Mouse (Mus musculus) right cerebral cortex, postnatal 36 days (tissue): ENCODE results near the gene Gdap1l1.

Source experiments
- DNase-seq, 2 experiments: peaks; one replicate each; pipeline ENCODE4 v3.0.0; 2022; ENCODE audit warnings: low spot score in 2 of 2, mixed read lengths in 1 of 2

Gene Gdap1l1

GRCm38 (mm10) chr2:163463251-163463769, 25.0 kb downstream of the Gdap1l1 start:
- no peak for DNase-seq

- no peak for DNase-seq
Observed at GRCm38 (mm10) chr2:163463998-163464397, 25.7 kb downstream of the Gdap1l1 start.

GRCm38 (mm10) chr2:163464562-163464961, 26.3 kb downstream of the Gdap1l1 start:
- DNase-seq = no peak

GRCm38 (mm10) chr2:163466771-163467170, 28.5 kb downstream of the Gdap1l1 start:
- DNase-seq = no peak

DNA sequence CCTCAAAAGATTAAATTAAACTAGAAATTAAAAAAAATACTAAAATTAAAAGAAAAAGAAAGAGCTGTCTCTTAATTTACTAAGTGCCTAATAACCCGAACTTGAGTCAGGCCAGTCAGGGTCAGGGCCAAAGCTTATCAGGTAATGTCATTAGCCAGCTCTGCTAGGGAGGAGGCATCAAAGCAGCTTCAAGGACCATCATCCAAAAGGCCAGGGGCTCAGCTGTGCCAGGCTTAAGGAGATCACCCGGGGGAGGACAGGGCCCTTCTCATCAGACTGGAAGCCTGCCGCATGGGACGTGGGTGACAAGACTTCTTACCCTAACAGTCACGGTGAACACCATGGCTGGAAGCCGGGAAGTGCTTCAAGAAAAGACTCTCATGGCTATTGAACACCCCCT, 29.3 kb downstream of the Gdap1l1 start:
- no peak for DNase-seq

DNA sequence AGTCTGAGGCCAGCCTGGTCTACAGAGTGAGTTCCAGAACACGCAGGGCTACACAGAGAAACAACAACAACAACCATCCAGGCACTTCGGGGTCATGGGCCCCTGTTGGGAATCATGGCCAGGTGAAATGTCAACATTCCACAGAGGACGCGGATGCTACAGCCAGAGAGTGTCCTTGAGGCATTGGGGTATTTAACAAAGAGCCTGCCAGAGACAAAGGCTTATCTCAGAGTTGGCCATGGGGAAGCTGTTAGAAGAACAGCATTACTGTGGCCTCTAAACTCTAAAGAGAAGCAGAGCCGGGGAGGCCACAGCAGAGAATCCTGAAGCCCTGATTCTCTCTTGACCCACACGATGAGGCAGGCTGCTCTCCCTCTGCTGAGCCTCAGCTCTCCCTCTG, 30.6 kb downstream of the Gdap1l1 start:
- no peak for DNase-seq

DNA sequence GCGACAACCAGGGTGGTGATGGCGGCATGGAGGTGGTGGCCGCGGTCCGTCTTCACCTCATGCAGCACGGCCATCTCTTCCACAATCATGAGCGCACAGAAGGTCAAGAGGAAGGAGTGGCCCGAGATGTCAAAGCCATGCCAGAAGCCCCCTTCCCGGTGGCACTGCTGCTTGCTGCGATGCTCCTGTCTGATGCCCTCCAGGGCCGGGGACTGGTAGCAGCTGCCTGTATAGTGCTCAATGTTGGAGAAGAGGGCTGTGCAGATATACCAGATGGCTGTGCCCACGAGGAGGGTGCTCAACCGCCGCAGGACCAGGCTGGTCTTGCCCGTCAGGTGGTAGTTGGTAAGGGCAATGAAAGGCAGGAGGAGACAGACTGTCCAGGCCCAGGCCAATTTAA, 31.4 kb downstream of the Gdap1l1 start:
- no peak for DNase-seq

GRCm38 (mm10) chr2:163471136-163471535, 32.9 kb downstream of the Gdap1l1 start:
- no peak for DNase-seq

GRCm38 (mm10) chr2:163471710-163472465, 33.6 kb downstream of the Gdap1l1 start:
- no peak for DNase-seq

DNA sequence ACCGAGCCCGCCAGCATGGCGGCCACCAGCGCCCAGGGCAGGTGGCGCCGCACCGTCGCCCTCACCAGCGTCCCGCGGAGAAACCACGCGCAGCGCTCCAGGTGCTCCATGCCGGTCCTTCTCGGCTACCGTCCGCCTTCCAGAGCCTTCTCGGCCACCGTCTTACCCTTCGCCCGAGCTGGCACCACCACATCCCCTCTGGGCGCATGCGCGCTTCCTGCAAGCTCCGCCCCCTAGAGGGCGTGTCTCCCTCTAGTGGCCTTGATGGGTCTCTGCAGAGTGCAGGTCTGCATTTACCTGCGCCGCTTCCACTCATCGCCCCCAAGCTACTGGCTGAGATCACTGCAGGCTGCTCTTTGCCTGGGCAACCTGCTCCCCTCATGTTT, 34.2 kb downstream of the Gdap1l1 start, which contains the start of gene Fitm2:
Gene Fitm2, minus strand, starts transcription at position 164 of the 386 bp plus-strand sequence.
- peak; percentile 94 to 96 for DNase-seq

DNA sequence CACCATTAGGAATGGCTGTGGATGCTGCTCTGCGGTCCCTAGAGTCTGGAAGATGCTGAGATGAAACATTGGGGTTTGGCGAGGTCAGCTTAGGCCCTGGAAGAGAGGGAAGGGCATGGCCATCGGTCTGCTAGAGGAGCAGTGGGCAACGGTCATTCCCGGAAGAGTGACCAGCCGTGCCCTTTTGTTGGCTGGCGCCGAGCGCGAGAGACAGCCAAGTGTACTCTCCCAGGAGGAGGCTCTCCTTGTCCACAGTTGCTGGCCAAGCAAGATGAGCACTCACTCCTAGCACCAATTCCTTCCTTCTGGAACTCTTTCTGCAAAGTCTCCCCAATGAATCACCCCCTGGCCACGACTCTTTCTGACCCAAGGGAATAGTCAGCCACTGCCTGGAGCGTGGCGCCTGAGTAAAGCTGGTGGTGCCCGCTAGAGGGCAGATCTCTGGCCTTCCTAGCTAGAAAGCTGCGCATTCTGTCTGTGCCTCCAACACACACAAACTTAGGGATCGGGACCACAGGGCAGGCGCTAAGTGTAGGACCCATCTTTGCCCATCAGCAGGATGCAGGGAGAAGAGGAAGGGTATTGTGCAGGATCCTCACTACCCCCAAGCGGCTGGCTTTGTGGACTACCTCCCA, 42.0 kb downstream of the Gdap1l1 start:
- DNase-seq = no peak

DNA sequence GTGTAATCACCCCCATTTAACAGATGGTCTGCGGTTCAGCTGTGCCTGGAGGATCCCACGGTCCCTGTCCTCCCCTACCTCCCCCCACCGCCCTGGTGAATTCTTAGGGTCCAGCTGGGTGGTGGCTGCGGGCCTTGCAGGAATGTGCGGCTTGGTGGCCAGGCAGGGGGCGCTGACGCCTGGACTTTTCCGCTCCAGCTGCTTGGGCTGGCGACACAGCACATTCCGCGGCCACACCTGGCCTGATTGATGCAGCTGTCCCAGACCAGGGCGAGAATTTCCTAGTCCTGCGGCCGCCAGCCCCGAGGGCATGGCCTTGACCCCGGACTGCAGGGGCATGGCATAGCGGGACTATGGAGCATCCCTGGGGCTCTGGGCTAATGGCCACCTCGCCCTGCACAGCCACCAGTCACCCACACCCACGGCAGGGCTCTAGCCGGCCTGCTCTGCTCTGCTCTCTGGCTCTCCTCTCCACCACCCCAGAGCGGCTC, 43.3 kb downstream of the Gdap1l1 start:
- no peak for DNase-seq

- no peak for DNase-seq
Observed at GRCm38 (mm10) chr2:163487360-163487759, 49.1 kb downstream of the Gdap1l1 start.

DNA sequence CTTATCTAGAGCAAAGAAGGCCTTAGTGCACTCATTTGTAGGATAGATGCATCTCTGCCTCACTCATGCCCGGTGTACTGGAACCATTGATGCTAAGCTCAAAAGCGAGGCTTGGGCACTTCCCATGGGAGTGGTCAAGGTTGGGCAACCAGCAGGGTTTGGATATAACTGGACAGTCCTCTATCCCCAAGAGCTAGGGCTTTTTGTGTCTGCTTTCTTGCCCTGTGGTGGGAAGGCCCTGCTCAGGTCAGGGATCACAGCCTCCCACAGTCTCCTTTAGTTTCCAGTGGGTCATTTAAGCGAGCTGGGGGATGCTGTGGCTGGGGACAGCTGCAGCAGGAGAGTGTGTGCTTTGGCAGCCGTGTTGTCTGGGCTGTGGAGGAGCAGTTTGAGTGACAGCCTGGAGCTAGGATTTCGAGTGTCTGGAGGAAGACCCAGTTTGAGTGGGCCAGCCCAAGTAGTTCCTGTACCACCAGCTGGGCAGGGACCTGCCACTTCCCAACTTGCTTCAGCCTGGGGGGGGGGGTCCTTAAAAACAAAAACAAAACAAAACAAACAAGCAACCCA, 51.5 kb downstream of the Gdap1l1 start:
- DNase-seq = no peak

DNA sequence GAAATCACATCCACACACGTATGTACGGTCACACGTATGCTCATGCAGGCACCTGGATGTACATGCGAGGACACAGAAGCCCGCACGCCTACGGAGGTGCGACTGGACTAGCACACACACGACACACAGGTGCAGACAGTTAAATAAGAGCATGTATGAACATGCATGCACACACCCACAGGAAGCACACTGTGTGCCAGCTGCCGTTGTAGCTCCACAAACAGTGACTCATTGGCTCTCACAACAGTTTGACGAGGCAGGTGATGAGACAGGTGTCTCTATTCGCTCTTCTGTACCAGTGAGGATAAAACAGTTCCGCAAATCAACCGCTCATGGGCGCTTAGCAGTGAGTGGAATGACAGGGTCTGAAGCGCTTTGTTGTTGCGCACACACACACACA, 52.4 kb downstream of the Gdap1l1 start:
- no peak for DNase-seq

- no peak for DNase-seq
Observed at GRCm38 (mm10) chr2:163491351-163491750, 53.1 kb downstream of the Gdap1l1 start.

DNA sequence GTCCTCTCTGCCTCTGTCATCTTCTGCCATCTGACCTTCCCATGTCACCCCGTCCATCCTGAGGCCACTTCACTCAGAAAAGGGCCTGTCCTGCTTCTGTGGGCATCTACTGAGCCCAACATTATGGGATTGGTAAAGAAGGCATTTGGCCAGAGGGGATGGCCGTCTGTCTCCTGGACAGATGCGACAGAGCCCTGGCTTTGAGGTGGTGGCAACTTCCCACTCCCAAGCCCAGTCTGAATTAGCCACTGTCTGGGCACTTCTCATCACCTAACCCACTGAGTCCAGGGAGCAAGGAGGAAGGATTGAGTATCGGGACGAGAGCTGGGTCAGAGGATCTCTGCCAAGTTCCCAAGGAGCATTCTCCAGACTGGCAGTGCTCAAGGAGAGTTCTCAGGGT, 53.7 kb downstream of the Gdap1l1 start, which contains the start of gene R3hdml:
Gene R3hdml, plus strand, starts transcription at position 301 of the 400 bp plus-strand sequence.
- no peak for DNase-seq

- no peak for DNase-seq
Observed at GRCm38 (mm10) chr2:163493031-163493430, 54.8 kb downstream of the Gdap1l1 start.

- DNase-seq = no peak
Observed at GRCm38 (mm10) chr2:163493976-163494375, 55.7 kb downstream of the Gdap1l1 start.

DNA sequence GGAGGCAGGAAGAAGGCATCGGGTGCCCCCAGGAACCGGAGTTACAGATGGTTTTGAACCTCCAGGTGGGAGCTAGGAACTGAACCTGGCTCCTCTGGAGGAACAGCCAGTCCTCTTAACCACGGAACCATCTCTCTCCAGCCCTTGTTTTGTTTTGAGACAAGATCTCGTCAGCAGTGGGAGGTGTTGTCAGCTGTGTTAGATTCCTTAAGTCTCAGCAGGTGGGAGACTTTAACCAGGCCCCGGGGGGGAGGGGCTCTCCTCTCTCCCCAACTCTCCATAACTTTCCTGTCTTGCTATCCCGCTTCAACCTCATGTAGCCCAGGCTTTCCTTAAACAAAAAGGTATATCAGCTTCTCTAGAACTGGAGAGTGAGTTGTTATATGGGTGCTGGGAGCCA, 56.2 kb downstream of the Gdap1l1 start:
- no peak for DNase-seq

DNA sequence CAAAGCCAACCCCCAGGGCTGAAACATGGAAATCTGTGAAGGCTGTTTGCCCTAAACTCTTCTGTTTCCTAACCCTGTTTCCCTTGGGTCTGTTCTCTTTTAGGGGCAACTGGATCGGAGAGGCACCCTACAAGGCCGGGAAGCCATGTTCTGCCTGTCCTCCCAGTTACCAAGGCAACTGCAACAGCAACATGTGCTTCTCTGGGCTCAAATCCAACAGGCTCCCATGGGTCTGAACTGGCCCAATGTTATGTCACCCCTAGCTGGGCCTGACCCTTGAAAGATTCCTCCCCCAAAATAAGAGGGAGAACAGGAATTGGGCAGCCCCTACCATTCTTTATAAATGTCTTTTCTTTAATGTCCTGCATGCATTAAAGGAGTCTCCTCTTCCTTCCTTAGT, 63.9 kb downstream of the Gdap1l1 start:
- no peak for DNase-seq

DNA sequence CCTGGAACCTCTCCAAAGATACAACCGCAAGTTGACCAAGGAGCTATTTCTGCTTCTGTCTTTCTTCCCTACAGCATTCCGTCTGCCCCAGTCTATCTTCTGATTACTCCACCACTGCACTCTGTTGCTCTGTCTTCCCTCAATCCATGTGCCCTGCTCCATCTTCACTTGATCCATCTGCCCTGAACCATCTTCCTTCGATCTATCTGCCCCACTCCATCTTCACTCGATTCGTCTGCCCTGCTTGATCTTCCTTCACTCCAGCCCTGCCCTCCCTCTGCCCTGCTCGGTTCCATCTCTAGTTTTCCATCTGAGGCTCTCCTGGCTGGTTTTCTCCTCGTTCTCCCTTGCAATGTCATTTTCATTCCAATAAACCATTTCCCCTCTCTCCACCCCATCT, 64.9 kb downstream of the Gdap1l1 start:
- no peak for DNase-seq
